Mouse (Mus musculus): ENCODE data around the gene Pomgnt2. TPM values are rescaled to one million over a fixed set of nuclear protein-coding genes. Genes with fewer than 3 reads are reported as not detected.

The Pomgnt2 gene
- not detected in 2 replicates for total RNA-seq (2014; fragmentation: Nextera tagmentation)
- 0.22 TPM in 1 of 2 replicates, not detected in the other for total RNA-seq (2017)
- polyA plus RNA-seq (2012), result not detected in 2 replicates

GRCm38 (mm10) chr9:121997010-121997409 is at the start of gene Pomgnt2:
TSS of gene Pomgnt2 (minus strand) at chr9:121997110.
- no peak for TF ChIP-seq TAL1 (conservative IDR thresholded peaks at IDR 0.05; ENCODE audit: low read depth, low read length)
- TF ChIP-seq GATA2 (IDR thresholded peaks at IDR 0.05; ENCODE audit: borderline replicate concordance, low read depth, low read length), result no peak
- no peak for TF ChIP-seq CTCF (IDR thresholded peaks at IDR 0.05; ENCODE audit: low read depth, low read length)
- TF ChIP-seq GATA1 (IDR thresholded peaks at IDR 0.05; ENCODE audit: borderline replicate concordance, low read length), result no peak
- TF ChIP-seq POLR2AphosphoS5 (IDR thresholded peaks at IDR 0.05; ENCODE audit: insufficient replicate concordance, low read depth, low read length), result no peak
- Histone ChIP-seq H3K9me3 (replicated peaks) (no peaks in the 10 kb centered on the region), H3K36me3 (replicated peaks) (no peaks in the 10 kb centered on the region), H3K4me1 (ENCODE audit: insufficient read depth, low read depth, low read length) (no peaks in the 10 kb centered on the region), H3K4me3 (ENCODE audit: low read depth, low read length) (no peak within 1 kb of the TSS), H3K27me3 (ENCODE audit: insufficient read depth, low read length) (peaks cover 2% of the 10 kb centered on the region; the same call in 1 of the 2 replicates)
- ATAC-seq (ENCODE audit: extremely low read depth, insufficient number of reproducible peaks, low FRiP score, poor library complexity, severe bottlenecking) (no peak), DNase-seq (ENCODE audit: low spot score) (no peak)

GRCm38 (mm10) chr9:122039848-122040247 is 42.9 kb upstream of the Pomgnt2 start:
- TF ChIP-seq CTCF (IDR thresholded peaks at IDR 0.05; ENCODE audit: low read depth, low read length) (no peak), POLR2AphosphoS5 (IDR thresholded peaks at IDR 0.05; ENCODE audit: insufficient replicate concordance, low read depth, low read length) (no peak), GATA1 (IDR thresholded peaks at IDR 0.05; ENCODE audit: borderline replicate concordance, low read length) (no peak)
- Histone ChIP-seq H3K9me3 (replicated peaks) (no peaks in the 10 kb centered on the region), H3K4me3 (ENCODE audit: low read depth, low read length) (no peak overlapping the region), H3K36me3 (replicated peaks) (no peaks in the 10 kb centered on the region), H3K4me1 (ENCODE audit: insufficient read depth, low read depth, low read length) (no peaks in the 10 kb centered on the region), H3K27me3 (ENCODE audit: insufficient read depth, low read length) (no peaks in the 10 kb centered on the region; the same call in 1 of the 2 replicates)
- DNase-seq (ENCODE audit: low spot score), result no peak
- no peak for ATAC-seq (ENCODE audit: extremely low read depth, insufficient number of reproducible peaks, low FRiP score, poor library complexity, severe bottlenecking)

GRCm38 (mm10) chr9:122038631-122039030 is 41.7 kb upstream of the Pomgnt2 start:
- ATAC-seq (ENCODE audit: extremely low read depth, insufficient number of reproducible peaks, low FRiP score, poor library complexity, severe bottlenecking) (no peak), DNase-seq (ENCODE audit: low spot score) (no peak)
- Histone ChIP-seq H3K36me3 (replicated peaks) (no peaks in the 10 kb centered on the region), H3K4me1 (ENCODE audit: insufficient read depth, low read depth, low read length) (no peaks in the 10 kb centered on the region), H3K9me3 (replicated peaks) (no peaks in the 10 kb centered on the region), H3K4me3 (ENCODE audit: low read depth, low read length) (no peak overlapping the region), H3K27me3 (ENCODE audit: insufficient read depth, low read length) (no peaks in the 10 kb centered on the region; the same call in 1 of the 2 replicates)
- TF ChIP-seq CTCF (IDR thresholded peaks at IDR 0.05; ENCODE audit: low read depth, low read length) (no peak), GATA1 (IDR thresholded peaks at IDR 0.05; ENCODE audit: borderline replicate concordance, low read length) (no peak)

GRCm38 (mm10) chr9:122036496-122037054 is 39.7 kb upstream of the Pomgnt2 start:
- ATAC-seq (ENCODE audit: extremely low read depth, insufficient number of reproducible peaks, low FRiP score, poor library complexity, severe bottlenecking) (no peak), DNase-seq (ENCODE audit: low spot score) (no peak)
- no peaks in the 10 kb centered on the region; the same call in 1 of the 2 replicates for H3K27me3 ChIP-seq (ENCODE audit: insufficient read depth, low read length)
- H3K36me3 ChIP-seq (replicated peaks), result no peaks in the 10 kb centered on the region
- no peaks in the 10 kb centered on the region for H3K4me1 ChIP-seq (ENCODE audit: insufficient read depth, low read depth, low read length)
- H3K4me3 ChIP-seq (ENCODE audit: low read depth, low read length), result no peak overlapping the region
- TF ChIP-seq GATA1 (IDR thresholded peaks at IDR 0.05; ENCODE audit: borderline replicate concordance, low read length), result no peak
- no peak for TF ChIP-seq POLR2AphosphoS5 (IDR thresholded peaks at IDR 0.05; ENCODE audit: insufficient replicate concordance, low read depth, low read length)
- H3K9me3 ChIP-seq (replicated peaks), result no peaks in the 10 kb centered on the region

- no peak for DNase-seq (ENCODE audit: low spot score)
- TF ChIP-seq POLR2AphosphoS5 (IDR thresholded peaks at IDR 0.05; ENCODE audit: insufficient replicate concordance, low read depth, low read length) (no peak), TAL1 (conservative IDR thresholded peaks at IDR 0.05; ENCODE audit: low read depth, low read length) (no peak), GATA1 (IDR thresholded peaks at IDR 0.05; ENCODE audit: borderline replicate concordance, low read length) (no peak), CTCF (IDR thresholded peaks at IDR 0.05; ENCODE audit: low read depth, low read length) (no peak), GATA2 (IDR thresholded peaks at IDR 0.05; ENCODE audit: borderline replicate concordance, low read depth, low read length) (no peak)
- H3K9me3 ChIP-seq (replicated peaks), result no peaks in the 10 kb centered on the region
- no peak for ATAC-seq (ENCODE audit: extremely low read depth, insufficient number of reproducible peaks, low FRiP score, poor library complexity, severe bottlenecking)
- H3K36me3 ChIP-seq (replicated peaks), result no peaks in the 10 kb centered on the region
- H3K4me1 ChIP-seq (ENCODE audit: insufficient read depth, low read depth, low read length), result no peaks in the 10 kb centered on the region
- no peaks in the 10 kb centered on the region; the same call in 1 of the 2 replicates for H3K27me3 ChIP-seq (ENCODE audit: insufficient read depth, low read length)
- no peak overlapping the region for H3K4me3 ChIP-seq (ENCODE audit: low read depth, low read length)
Measured at GRCm38 (mm10) chr9:122035807-122036206, 38.9 kb upstream of the Pomgnt2 start.

- H3K4me1 ChIP-seq (ENCODE audit: insufficient read depth, low read depth, low read length), result no peaks in the 10 kb centered on the region
Measured at GRCm38 (mm10) chr9:122034949-122035348, 38.0 kb upstream of the Pomgnt2 start.

More at GRCm38 (mm10) chr9:122034949-122035348, 38.0 kb upstream of the Pomgnt2 start:
- H3K27me3 ChIP-seq (ENCODE audit: insufficient read depth, low read length), result no peaks in the 10 kb centered on the region; the same call in 1 of the 2 replicates
- TF ChIP-seq TAL1 (conservative IDR thresholded peaks at IDR 0.05; ENCODE audit: low read depth, low read length) (no peak), GATA2 (IDR thresholded peaks at IDR 0.05; ENCODE audit: borderline replicate concordance, low read depth, low read length) (no peak), POLR2AphosphoS5 (IDR thresholded peaks at IDR 0.05; ENCODE audit: insufficient replicate concordance, low read depth, low read length) (no peak), GATA1 (IDR thresholded peaks at IDR 0.05; ENCODE audit: borderline replicate concordance, low read length) (no peak), CTCF (IDR thresholded peaks at IDR 0.05; ENCODE audit: low read depth, low read length) (no peak)
- no peaks in the 10 kb centered on the region for H3K36me3 ChIP-seq (replicated peaks)
- no peak for ATAC-seq (ENCODE audit: extremely low read depth, insufficient number of reproducible peaks, low FRiP score, poor library complexity, severe bottlenecking)
- no peaks in the 10 kb centered on the region for H3K9me3 ChIP-seq (replicated peaks)
- peak overlapping the region; percentile 2; the same call in 1 of the 2 replicates for H3K4me3 ChIP-seq (ENCODE audit: low read depth, low read length)
- no peak for DNase-seq (ENCODE audit: low spot score)

Data from G1E (cell line).